Mouse (Mus musculus) urinary bladder, postnatal 25 days (tissue): ENCODE results near the gene S1pr3.

ENCODE experiments used
- DNase-seq: peaks from one replicate; pipeline ENCODE4 v3.0.0; 2022; ENCODE audit warnings: low spot score

The S1pr3 gene

GRCm38 (mm10) chr13:51408519-51409001 lies at the start of gene S1pr3:
Gene S1pr3, plus strand, starts transcription at chr13:51408639.
- DNase-seq, result peak; percentile 25

DNA sequence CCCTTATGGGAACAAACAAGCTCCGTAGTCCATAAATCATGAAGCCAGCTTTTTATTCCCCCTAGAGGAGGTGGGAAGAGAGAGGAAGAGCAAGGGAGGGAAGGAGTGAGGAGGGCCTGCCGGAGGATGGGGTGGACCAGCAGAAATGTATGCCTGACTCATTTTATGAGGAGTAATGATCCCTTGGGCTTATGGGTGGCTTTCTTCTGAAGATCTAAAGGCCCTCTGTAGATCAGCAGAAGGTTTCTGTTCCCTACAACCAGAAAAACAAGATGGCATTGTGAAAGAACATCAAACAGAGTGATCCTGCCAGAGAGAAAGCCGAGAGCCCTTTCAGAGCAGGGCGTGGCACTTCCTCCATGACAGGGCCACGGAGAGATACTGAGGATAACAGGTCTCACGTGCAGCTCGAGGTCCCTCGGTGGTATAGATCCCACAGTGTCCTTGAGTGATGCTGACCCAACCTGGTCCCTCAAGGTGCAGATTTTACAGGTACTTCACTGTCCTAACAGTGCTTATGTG lies 47.9 kb upstream of the S1pr3 start:
- DNase-seq, result no peak

- DNase-seq, result no peak
Observed at GRCm38 (mm10) chr13:51363390-51363789, 45.0 kb upstream of the S1pr3 start.

DNA sequence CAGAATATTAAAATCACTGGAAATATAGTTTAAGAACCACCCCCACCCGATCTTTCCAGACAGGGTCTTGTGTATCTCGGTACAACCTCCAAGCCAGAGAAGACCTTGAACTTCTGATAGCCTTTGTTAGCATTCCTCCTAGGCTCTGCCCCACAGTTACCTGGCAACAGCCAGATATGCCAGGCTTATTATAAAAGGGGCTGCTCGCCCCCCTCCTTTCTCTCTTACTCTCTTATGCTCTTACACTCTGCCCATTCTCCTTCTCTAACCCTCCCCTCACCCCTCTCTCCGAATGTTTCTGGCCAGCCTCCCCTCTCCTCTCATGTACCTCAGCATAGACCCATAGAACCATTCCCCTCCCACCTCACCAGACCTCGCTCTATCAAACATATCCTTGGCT lies 44.5 kb upstream of the S1pr3 start:
- DNase-seq, result no peak

- no peak for DNase-seq
Observed at GRCm38 (mm10) chr13:51365191-51365590, 43.2 kb upstream of the S1pr3 start.

DNA sequence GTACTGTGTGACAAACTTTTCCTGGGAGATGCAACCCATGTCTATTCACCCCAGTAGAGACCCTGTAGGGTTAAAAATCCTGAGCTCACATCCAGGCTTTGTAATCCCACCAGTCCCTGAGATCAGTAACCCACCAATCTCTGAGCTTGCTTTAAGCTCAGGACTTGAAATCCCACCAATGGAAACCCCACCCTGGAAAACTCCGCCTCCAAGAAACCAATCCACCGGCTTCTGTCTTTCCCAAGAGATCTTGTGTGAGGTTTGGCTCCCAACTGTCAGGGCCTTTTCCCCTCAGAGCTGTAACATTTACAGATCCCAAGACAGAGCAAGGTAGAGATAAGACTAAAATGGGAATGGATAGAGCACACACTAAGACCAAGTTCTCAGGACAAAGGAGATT lies 40.1 kb upstream of the S1pr3 start:
- DNase-seq, result no peak

DNA sequence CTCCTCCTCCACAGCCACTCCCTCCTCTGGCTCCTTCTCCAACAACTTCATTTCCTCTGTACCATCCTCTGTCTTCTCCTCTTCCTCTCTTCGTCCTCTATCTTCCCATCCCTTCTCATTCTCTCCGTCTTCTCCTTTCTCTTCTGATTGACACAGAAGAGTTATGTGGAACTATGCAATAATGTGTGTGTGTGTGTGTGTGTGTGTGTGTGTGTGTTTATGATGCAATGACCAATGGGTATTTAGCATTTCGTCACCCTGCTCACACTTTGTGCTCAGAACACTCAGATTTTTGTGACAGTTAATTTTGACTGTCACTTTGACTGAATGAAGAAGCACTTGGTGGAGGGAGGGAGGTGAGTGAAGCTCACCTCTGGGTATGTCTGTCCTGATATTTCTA lies 39.1 kb upstream of the S1pr3 start:
- no peak for DNase-seq

- DNase-seq, result no peak
Observed at GRCm38 (mm10) chr13:51373086-51373485, 35.4 kb upstream of the S1pr3 start.

- DNase-seq, result peak; percentile 11
Observed at GRCm38 (mm10) chr13:51374026-51374807, 34.2 kb upstream of the S1pr3 start.

- DNase-seq, result no peak
Observed at GRCm38 (mm10) chr13:51378126-51378525, 30.3 kb upstream of the S1pr3 start.

GRCm38 (mm10) chr13:51379596-51379995 lies 28.8 kb upstream of the S1pr3 start:
- no peak for DNase-seq

DNA sequence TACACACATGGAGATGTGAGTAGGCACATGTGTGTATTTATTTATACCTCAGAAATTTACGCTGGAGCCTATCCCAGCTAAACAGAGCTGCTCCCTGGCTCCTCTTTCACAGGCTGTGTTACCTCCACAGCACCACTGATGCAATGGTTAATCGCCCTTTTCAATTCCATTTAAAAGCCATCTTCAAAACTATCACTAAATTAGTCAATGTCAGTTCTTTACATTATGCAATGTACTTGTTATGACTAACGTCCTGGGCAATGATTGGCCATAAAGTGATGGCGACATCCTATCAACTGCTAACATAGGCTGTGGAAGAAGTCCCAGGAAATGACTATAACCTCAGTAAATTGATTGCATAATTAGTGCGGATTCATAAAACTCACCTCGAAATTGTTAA lies 26.9 kb upstream of the S1pr3 start:
- DNase-seq, result no peak

- DNase-seq, result no peak
Observed at GRCm38 (mm10) chr13:51384899-51385298, 23.5 kb upstream of the S1pr3 start.

- no peak for DNase-seq
Observed at GRCm38 (mm10) chr13:51387908-51388307, 20.5 kb upstream of the S1pr3 start.

DNA sequence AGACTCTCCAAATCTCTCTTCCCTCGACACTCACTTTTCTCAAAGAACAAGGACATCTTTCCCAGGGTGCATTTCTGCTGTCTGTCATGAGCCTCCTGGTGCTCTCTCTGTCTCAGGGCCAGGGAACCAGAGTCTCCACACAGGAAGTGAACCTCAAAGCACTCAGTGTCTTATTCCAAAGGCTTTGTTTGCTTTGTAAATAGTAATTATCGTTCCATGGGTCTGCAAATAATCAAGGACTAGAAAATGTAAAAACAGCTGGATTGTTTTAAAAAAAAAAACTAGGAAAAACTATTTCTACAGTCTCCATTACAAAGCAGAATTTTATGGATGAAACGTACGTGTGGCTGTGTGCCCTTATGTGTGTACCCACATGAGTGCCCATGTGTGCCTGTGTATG lies 18.0 kb upstream of the S1pr3 start:
- no peak for DNase-seq

DNA sequence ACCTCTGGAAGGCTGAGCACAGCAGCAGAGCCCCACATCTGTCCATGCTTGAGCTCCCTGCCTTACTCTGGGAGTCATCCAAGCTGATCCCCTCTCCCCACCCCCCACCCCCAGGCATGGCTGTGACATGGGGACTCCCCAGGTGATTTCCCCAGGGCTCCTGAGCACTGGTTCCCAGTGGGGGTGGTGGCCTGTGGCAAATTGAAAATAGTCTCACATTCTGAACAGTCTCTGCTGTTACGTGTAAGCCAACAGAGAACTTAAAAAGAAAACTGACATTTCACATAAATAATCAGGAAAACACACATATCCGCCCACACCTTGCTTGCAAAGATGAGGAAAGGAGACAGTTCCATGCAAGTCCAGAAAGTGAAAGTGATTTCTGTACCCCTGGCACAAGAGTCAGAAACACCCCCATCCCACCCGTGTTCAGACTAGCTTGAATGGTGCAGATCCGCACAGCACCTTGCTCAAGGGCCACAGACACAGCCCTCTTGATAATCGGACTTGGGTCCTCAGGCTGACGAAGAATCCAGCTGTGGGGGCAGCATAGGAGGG lies 17.0 kb upstream of the S1pr3 start:
- no peak for DNase-seq

- DNase-seq, result no peak
Observed at GRCm38 (mm10) chr13:51392256-51392655, 16.2 kb upstream of the S1pr3 start.

DNA sequence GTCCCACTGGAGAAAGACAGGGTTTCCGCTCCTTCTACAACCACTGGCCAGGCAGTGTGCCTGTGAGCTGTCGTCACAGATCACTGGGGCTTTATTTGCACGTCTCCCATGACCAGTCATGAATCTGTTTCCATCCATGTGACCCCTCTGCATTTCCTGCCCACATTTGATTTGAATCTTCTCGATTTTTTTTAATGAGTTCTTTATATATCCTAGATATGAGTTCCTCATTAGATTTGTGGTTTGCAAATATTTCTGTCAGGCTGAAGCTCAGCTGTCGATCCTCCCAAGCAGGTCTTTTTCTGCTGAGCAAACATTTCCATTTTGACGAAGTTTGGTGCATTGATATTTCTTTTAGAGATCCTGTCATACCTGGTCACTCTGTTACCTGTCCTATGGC lies 10.6 kb upstream of the S1pr3 start:
- DNase-seq, result no peak

- DNase-seq, result no peak
Observed at GRCm38 (mm10) chr13:51399562-51399961, 8.9 kb upstream of the S1pr3 start.

- DNase-seq, result no peak
Observed at GRCm38 (mm10) chr13:51400186-51400719, 8.2 kb upstream of the S1pr3 start.

DNA sequence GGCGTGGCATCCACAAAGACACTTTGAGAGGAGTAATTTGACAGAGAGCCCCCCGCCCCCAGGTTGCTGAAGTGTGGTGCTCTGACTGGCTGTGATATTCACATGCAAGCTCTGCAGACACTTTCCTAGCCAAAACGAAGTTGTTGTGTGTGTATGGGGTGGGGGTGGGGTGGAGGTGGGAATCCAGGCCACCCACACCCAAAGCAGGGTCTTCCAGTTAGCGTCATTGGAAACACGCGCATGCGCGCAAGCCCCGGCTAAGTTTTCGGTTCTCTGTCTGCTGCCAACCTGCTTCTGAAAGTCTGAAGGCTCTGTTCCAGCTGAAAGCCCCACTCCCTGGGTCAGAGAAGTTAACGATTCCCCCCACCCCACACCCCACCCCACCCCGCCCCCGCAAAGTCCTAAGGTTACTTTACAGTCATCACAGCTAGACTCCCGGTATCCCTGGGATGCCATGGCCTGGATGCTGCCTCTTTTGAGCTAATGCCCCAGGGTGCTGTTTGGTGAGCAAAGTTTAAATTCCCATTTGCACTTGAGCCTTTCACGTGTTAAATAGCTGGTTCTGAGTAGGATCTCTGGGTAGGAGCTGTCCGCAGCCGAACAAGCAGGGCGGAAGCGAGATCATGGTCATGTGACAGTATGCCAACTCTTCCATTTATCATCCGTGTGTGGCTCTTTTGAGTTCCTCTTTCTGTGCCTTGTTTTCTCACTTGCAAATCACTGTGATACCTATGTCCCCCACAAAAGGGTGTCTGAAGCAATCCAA lies 7.5 kb upstream of the S1pr3 start:
- DNase-seq, result no peak

- DNase-seq, result no peak
Observed at GRCm38 (mm10) chr13:51404566-51404965, 3.9 kb upstream of the S1pr3 start.
